In the genomic region with DNA sequence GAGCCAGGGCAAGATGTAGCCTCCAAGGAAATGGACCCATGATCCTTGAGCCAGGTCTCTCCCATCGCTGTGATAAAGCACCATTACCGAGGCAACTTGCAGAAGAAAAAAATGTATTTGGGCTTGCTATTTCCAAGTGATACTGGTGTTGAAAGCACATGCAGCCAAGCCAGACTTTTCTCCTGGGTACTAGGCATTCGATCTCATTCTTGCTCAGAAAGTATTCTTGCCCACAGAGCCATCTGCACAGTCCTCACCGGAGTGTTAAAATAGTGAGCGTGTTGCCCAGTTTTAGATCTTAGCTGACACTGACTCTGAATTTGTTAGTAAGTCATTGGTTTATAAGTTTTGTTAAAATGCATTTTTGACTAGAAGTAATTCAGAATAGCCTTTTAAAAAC, we compare ENCODE assay signal across 21 mouse cellular contexts.
DNase-seq lines count a peak whose midpoint lies in the region; TF ChIP-seq lines count a peak whose summit lies in the region.
"Had no signal": no experiment of that assay in that cellular context is flagged by ENCODE, and none has a peak within 500 bp of the region (broad histone marks: within the 10 kb centered on the region; RNA-seq: fewer than 3 reads in every experiment).

No protein-coding gene starts in this region.

- no peak for TF ChIP-seq POLR2A in kidney, adult 2 months (IDR thresholded peaks at IDR 0.05; ENCODE audit: low read depth, low read length)

- no peaks in the 10 kb centered on the region for H3K27me3 ChIP-seq in kidney, adult 2 months (replicated peaks; ENCODE audit: control insufficient read depth, insufficient read depth, low read length)
- H3K27me3 ChIP-seq: CH12.LX; forebrain, embryonic 15.5 days; hindbrain, embryonic 12.5 days; Patski had no signal

- peak overlapping the region; percentile 71 for H3K27ac ChIP-seq in left cerebral cortex, adult 2 months
- H3K27ac ChIP-seq in kidney, adult 2 months (ENCODE audit: insufficient read depth, low read depth, low read length), result no peak overlapping the region
- H3K27ac ChIP-seq: embryonic facial prominence, embryonic 10.5 days; forebrain, embryonic 10.5 days; forebrain, embryonic 15.5 days; heart, embryonic 10.5 days; hindbrain, embryonic 12.5 days had no signal

- no peaks in the 10 kb centered on the region for H3K36me3 ChIP-seq in kidney, adult 2 months (ENCODE audit: control insufficient read depth, insufficient read depth, low read length)
- H3K36me3 ChIP-seq: embryonic facial prominence, embryonic 10.5 days; forebrain, embryonic 10.5 days; forebrain, embryonic 15.5 days; heart, embryonic 10.5 days; hindbrain, embryonic 12.5 days had no signal

- H3K4me3 ChIP-seq in left cerebral cortex, adult 2 months, result no peak overlapping the region
- H3K4me3 ChIP-seq in kidney, adult 2 months (ENCODE audit: insufficient read depth, low read depth, low read length), result no peak overlapping the region
- H3K4me3 ChIP-seq: embryonic facial prominence, embryonic 10.5 days; forebrain, embryonic 10.5 days; forebrain, embryonic 15.5 days; heart, embryonic 10.5 days; hindbrain, embryonic 12.5 days had no signal

- TF ChIP-seq CTCF in left cerebral cortex, adult 2 months (IDR thresholded peaks at IDR 0.05), result no peak
- no peak for TF ChIP-seq CTCF in kidney, adult 2 months (conservative IDR thresholded peaks at IDR 0.05; ENCODE audit: insufficient read depth, insufficient read length, low read depth, low read length)

- no peaks in the 10 kb centered on the region for H3K4me1 ChIP-seq in kidney, adult 2 months (ENCODE audit: control insufficient read depth, insufficient read depth, low read length)
- H3K4me1 ChIP-seq: embryonic facial prominence, embryonic 10.5 days; forebrain, embryonic 10.5 days; forebrain, embryonic 15.5 days; heart, embryonic 10.5 days; hindbrain, embryonic 12.5 days had no signal

- intact Hi-C loops in left cerebral cortex, adult 2 months (cut with DNase I), result loop anchor here (5.0 to 10.0 kb wide), 5 partner anchors 48 to 219 kb away; no protein-coding TSS in a partner anchor

- peak; percentile 58 to 71 for DNase-seq in frontal cortex, adult 2 months (ENCODE audit: extremely low spot score in 1 of 2, low spot score in 1 of 2)
- DNase-seq in frontal cortex, postnatal 25 days (ENCODE audit: low spot score in 2 of 2), result no peak
- DNase-seq in right cerebral cortex, adult 18-20 months, result peak; percentile 67
- DNase-seq in right cerebral cortex, postnatal 4 days, result no peak
- peak in 1 of 2 experiments; percentile 28 for DNase-seq in left cerebral cortex, adult 2 months (ENCODE audit: extremely low spot score in 1 of 2, low spot score in 2 of 2)
- peak; percentile 35 to 72 for DNase-seq in right cerebral cortex, postnatal 36 days (ENCODE audit: low spot score in 2 of 2)
- DNase-seq in kidney, adult 2 months, result no peak
- DNase-seq: adrenal gland, postnatal 14 days; cerebellum, adult 18-20 months; cerebellum, adult 9-11 months; gastrocnemius, postnatal 10 days; heart, adult 18-20 months; heart, postnatal 10 days; heart, postnatal 4 days had no signal

- WGBS in kidney, adult 2 months, result 91% methylated on average over 5 of the region's 5 CpGs

Comparison
In these comparisons a context has a peak if more than half of its experiments do, and no peak if none do; other contexts are left out.
1. DNase-seq: peak in frontal cortex, adult 2 months (2 of 2), right cerebral cortex, adult 18-20 months (single experiment) and right cerebral cortex, postnatal 36 days (2 of 2); none in frontal cortex, postnatal 25 days (0 of 2), right cerebral cortex, postnatal 4 days (single experiment) and kidney, adult 2 months (single experiment).